Mouse (Mus musculus) layer of hippocampus, adult 8-10 months (tissue): ENCODE measurements at regions not wholly inside any gene's neighbourhood (a gene's known extent, or its start where the extent isn't known, plus 50 kb on each side); places are given as distances from the start of the nearest gene placed in this dataset.

Experiments
- DNase-seq, 2 experiments: peaks; one replicate each; pipeline ENCODE4 v3.0.0; 2022; ENCODE audit warnings: low spot score in 2 of 2

DNA sequence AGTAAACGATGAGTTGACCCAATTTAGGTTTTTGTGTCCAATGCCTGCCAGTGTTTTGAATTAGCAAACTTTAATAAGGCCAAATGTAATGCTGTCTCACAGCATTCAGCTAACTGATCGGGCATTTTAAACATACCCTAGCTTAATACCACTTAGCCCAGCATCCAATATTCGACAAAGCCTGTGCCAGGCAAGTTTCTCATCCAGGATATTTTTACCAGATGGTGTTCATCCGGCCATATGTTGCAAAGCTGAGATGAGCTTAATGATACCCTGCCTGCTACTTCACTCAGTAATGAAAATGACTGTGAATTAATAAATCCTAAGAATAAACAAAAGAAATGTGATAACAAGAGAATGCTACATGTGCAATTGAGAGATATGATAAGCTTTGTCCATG, 116.8 kb downstream of the Tpm3-rs7 start:
- peak; percentile 50 to 72 for DNase-seq

DNA sequence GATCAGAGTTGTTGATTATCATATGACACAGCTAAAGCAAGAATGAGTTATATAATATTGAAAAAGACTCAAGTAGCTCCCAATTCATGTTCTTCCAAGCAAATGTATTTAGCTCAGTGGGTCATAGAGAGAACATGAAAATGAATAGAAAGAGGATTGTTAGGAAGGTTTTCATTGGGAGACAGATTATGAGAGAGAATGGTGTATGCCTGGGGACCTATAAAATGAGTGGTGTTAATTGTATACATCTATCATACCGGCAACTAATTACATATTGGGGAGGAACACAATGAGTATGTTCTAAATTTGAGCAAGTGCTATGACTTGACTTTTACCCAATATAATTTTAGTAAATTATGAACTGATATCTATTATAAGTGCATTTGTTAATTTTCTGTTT, 127.9 kb downstream of the Tpm3-rs7 start:
- no peak for DNase-seq

GRCm38 (mm10) chr14:113454891-113455290, 140.5 kb downstream of the Tpm3-rs7 start:
- no peak for DNase-seq

GRCm38 (mm10) chr14:113457514-113457913, 143.1 kb downstream of the Tpm3-rs7 start:
- no peak for DNase-seq

GRCm38 (mm10) chr14:113469072-113469471, 154.7 kb downstream of the Tpm3-rs7 start:
- peak; percentile 15 to 33 for DNase-seq

DNA sequence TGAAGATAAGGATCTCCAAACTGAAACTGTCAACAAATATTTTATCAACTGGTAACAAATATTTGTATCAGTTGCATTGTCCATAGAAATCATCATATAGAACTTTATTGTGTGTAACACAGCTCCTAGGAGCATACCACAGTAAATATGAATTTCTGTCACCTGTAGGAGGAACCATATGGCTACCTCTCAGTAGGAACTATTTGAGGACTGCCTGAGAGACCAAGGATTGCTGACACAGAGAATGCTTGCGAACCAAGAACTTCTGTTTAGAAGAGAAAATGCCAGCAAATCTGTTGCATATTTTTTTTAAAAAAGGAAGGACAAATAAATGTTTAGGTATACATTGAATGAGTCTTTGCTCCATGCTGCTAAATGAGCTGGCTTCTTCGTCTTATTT, 155.6 kb downstream of the Tpm3-rs7 start:
- DNase-seq, result no peak

DNA sequence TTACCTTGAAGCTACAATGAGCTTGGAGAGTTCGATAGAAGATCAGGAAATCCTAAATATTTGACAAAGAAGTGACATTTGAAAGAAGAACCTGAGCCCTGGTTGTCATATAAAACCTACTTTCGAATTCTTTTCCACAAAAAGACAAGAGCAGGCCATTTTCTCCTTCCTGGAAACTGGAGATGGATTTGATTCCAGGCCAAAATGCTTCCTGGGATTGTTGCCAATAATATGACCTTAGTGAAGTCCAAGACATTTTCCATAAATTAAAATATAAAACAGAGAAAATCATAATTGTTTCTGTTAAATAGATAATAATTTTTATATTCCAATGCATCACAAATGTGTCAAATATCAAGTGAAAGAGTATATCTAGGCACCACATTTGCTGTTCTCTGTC, 172.2 kb downstream of the Tpm3-rs7 start:
- no peak for DNase-seq

- no peak for DNase-seq
Observed at GRCm38 (mm10) chr14:113503796-113504195, 189.4 kb downstream of the Tpm3-rs7 start.
